Mouse (Mus musculus) kidney, adult 18-20 months (tissue): ENCODE measurements around the gene Tll2.
A peak's percentile ranks its signal among the peaks of the same experiment; 100 is the strongest.

Experiments used
- DNase-seq: peaks from one replicate; pipeline ENCODE4 v3.0.0; 2021

Gene Tll2

DNA sequence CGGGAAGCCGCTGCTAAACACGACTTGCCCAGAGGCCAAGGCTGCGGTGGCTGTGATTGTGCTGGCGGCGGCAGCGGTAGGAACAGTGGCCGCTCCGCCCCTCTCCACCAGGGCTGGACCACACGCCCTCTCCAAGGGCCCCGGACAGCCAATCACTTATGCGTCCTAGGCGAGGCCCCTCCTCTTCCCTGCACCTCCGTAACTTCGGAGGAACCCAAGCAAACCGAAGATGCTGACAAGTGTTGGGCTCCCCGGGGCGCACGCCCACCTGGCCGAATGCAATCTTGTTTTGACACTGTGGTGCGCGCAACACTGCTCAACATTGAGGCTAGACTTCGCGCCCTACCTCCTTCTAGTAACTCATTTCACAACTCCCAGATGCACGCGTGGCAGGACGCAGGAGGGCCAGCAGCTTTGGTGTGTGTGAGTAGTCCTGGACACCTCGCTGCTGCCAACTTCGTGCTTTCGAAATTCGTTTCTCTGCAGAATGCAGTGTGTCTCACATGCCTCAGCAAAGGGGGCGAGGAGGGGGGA lies at the start of gene Tll2:
Gene Tll2 (minus strand): TSS at position 25 of the 534 bp plus-strand sequence.
- DNase-seq: peak; percentile 32

DNA sequence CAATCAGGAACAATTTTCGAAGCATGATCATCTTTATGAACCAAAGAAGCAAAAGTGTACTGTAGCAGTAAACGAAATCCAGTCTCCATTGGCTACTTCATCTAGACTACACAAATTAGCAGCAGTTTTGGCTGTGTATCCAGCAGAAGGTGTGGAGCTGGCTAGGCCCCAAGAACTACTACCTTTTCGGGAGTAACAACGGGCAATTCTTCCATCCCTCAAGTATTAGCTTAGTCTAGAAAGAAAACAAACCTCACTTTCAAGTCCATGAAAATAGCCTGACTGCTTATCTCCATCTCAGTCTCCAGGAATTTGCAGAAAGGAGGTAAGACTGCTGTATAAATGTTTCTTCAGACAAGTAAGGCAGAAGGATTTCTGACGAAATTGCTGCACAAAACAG lies 47.9 kb upstream of the Tll2 start:
- no peak for DNase-seq

DNA sequence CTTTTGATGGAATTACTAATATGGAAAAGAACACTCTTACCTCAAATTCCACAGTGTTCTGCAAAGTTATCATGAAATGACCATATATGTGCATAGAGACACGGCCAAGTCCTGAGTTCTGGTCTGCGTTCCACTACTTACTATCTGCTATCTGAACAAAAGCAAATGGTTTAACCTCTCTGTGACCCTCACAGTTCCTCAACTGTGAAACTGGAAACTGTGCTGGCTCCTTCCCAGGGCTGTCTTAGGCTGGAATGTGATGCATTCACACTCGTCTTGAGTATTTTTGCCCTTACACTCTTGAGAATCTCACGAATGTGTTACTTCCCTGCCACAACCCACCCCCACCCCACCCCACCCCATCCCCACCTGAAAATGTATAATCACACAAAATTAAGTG lies 42.3 kb upstream of the Tll2 start:
- no peak for DNase-seq

GRCm38 (mm10) chr19:41248271-41248670 lies 41.6 kb upstream of the Tll2 start:
- no peak for DNase-seq

DNA sequence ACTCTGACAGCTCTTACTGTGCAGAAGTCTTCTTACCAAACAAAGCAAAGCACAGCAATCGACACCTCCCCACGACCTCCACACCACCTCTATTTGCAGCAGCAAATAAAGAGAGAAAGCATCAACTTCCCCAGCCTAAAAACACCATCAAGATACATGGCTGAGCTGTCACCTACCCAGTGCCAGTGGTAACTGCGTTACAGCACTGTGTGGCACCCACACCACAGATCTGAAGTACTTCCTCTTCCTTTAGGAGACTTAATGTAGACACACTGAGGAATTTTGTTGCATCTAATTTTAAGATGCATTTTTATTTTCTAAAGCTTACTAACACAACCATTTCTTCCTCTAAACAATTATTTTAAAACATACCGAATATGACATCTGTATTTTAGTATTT lies 39.6 kb upstream of the Tll2 start:
- no peak for DNase-seq

DNA sequence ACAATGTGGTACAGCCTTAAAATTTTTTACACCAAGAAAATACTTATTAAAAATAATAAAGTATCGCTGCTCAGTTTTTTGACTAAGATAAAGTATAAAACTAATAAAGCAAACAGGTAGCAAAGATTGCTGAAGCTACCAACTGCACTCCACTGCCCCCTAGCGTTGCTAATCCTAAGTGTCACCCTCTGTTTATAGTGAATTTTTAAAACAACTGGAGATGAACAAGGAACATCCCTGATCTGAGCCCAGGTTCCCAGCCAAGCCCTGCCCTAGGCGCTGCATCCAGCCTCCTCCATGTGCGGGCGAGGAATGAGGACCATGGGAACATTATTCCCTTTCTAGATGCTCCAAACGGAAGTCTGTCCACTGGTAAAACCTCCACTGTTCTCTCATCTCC lies 37.9 kb upstream of the Tll2 start:
- peak; percentile 45 for DNase-seq

- DNase-seq: no peak
Observed at GRCm38 (mm10) chr19:41241997-41242396, 35.4 kb upstream of the Tll2 start.

GRCm38 (mm10) chr19:41233698-41234097 lies 27.1 kb upstream of the Tll2 start:
- no peak for DNase-seq

DNA sequence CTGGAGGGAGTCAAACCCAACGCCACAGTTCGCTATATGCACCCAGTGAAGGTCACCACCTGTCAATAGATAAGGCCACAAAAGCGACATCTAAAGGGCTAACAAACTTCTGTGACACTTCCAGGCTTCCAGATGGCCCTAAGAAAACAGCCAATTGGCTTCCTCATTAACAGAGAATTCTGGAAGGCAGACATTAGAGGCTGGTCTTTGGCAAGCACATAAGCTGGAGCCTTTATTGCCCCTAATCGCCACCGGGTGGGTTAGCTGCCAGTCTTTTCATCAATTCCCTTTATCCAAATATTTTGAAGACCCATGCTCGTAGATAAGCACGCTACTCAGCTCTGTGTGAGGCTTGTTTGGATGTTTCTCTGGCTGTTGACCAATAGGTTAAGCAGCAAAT lies 1.7 kb upstream of the Tll2 start:
- no peak for DNase-seq

GRCm38 (mm10) chr19:41206041-41206810 lies 409 bp downstream of the Tll2 start:
- no peak for DNase-seq

- no peak for DNase-seq
Observed at GRCm38 (mm10) chr19:41204159-41205081, 2.2 kb downstream of the Tll2 start.

GRCm38 (mm10) chr19:41197606-41198005 lies 9.0 kb downstream of the Tll2 start:
- no peak for DNase-seq

DNA sequence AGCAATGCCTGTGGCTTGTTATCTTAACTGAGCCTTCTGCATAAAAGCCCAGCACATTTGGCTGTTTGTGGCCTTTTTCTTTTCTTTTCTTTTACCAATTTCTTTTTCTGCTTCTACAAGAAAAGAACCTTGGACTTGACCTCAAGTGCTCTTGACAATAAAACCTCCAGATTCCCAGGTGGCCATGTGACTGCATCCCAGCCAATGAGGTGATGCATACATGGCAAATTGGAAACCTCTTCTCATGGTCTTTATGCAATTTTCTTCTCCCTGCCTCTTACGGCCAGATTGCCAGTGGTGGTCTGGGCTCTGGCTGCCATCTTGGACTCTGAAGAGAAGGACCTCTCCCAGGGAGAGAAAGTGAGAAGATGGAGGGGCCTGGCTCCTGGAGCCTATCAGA lies 13.3 kb downstream of the Tll2 start:
- no peak for DNase-seq

- DNase-seq: no peak
Observed at GRCm38 (mm10) chr19:41192953-41193352, 13.7 kb downstream of the Tll2 start.

DNA sequence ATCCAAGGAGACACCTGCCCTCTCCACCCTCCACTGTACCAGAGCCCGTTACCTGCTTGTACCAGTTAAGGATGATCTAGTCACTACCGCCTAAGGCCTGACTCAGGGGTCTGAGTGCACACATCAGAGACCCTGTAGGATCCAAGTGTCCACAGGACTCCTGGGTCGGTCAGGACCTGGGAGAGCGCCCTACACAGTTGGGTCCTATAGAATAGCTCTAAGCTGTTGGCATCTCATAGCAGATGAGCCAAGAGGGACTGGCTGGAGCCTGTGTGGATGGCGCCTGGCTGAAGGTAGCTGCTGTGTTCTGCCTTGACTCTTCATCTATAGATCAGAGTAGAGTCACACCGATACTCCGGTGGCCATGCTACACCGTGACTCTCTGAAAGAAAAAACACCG lies 14.9 kb downstream of the Tll2 start:
- DNase-seq: no peak

DNA sequence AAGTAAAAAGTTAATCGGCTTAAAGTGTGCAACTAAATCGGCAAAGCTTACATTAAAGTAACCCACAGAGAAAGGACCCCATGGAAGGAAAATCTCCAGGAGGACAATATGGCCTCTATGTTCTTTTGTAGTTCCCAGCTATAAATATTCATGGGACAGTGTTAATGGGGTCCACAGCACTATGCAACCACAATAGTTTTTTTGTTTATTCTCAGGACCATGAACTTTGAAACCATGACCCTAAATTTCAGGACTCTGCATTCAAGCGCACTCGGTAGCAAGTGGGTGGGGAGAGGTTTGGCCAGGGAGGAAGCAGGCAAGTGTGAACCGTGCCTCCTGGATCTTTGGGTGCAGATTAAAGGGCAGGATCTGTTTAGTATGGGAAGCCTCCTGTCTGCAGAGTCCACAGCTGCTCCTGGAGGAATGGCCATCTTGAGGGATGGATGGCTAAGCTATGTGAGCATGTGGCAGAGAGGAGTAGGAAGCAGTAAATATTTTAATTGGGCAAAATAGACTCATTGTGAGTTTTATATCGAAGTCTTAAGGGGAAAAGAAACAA lies 15.7 kb downstream of the Tll2 start:
- no peak for DNase-seq

DNA sequence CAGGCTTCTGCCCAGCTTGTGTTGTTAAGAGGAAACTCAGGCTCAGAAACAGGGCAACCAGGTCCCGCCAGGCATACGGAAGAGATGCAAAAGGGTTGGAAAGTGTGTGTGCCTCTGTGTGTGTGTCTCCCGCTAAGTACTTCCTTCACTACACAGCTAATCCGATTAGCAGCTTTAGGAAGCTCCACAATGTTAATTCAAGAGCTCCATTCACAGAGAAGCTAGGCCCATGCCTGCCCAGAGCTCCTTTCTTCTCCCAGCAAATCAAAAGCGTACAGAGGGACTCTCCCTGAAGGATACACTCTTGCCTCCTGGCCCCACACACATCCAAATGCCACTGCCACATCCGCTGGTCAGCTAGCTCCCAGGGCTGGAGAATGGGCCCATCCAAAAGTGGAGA lies 29.3 kb downstream of the Tll2 start:
- DNase-seq: no peak

- no peak for DNase-seq
Observed at GRCm38 (mm10) chr19:41176881-41177280, 29.8 kb downstream of the Tll2 start.

GRCm38 (mm10) chr19:41165914-41166235 lies 40.8 kb downstream of the Tll2 start:
- DNase-seq: no peak

DNA sequence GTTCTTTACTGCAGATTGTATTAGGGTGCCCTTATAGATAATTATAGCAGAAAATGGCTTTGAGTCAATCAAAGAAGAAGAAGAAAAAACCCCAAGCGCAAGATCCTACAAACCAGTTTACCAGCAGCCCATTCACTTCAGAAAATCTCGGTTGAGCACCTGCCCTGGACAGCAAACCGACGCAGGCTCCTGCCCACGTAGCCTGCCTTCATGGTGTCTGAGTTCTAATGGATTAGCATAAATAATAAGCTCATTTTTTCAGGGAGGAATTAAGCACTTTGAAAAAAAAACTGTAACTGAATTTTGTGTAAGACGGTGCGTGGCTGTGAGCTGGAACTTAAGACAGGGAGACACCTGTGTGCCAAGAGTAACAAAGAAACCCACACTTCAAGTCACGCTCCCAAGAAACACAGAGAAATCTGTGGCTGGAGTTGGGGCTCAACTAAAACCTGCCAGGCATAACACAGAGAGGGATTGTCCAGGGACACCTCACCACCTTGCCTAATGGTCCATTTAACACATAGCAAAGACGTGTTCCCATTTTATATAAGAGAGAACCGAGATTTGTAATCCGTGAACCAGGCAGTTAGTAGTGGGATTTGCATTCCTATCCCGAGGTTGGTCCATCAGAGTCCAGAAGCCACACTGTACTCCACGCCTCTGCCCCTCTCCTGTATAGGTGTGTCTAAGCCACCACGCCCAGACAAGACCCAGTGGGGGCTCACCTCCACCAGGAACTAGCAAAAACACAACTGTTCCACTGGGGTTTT lies 41.3 kb downstream of the Tll2 start:
- no peak for DNase-seq

- DNase-seq: no peak
Observed at GRCm38 (mm10) chr19:41164447-41165095, 42.1 kb downstream of the Tll2 start.

- DNase-seq: no peak
Observed at GRCm38 (mm10) chr19:41160388-41160787, 46.2 kb downstream of the Tll2 start.
